Mouse (Mus musculus) heart, embryonic 16.5 days (tissue): ENCODE results near the gene Cib4. TPM values are rescaled to one million over a fixed set of nuclear protein-coding genes. Genes with fewer than 3 reads are reported as not detected.

Source experiments
- ATAC-seq: fragments of 200-750 bp; cut with Nextera tagmentation; replicated peaks from 2 replicates; pipeline ENCODE4 v1.8.0; 2017; ENCODE audit warnings: moderate number of reproducible peaks; ENCODE audit not compliant: insufficient read depth, low FRiP score; ENCODE audit errors: extremely low read depth
- H3K27ac ChIP-seq: fragments of 300-500 bp; sonication (generic); 2 replicates; pipeline ENCODE4 v1.5.1; 2014; ENCODE audit warnings: mild to moderate bottlenecking, low read length, control low read depth, moderate library complexity
- H3K27me3 ChIP-seq: fragments of 300-500 bp; sonication (generic); 2 replicates; pipeline ENCODE4 v1.6.1; 2014; ENCODE audit warnings: low read length, mixed read lengths; ENCODE audit not compliant: control insufficient read depth, insufficient read depth
- H3K36me3 ChIP-seq: fragments of 300-500 bp; sonication (generic); 2 replicates; pipeline ENCODE4 v1.6.1; 2014; ENCODE audit not compliant: control insufficient read depth, insufficient read depth
- H3K4me1 ChIP-seq: fragments of 300-500 bp; sonication (generic); 2 replicates; pipeline ENCODE4 v1.6.1; 2014; ENCODE audit warnings: low read length, mixed read lengths; ENCODE audit not compliant: control insufficient read depth, insufficient read depth
- H3K4me2 ChIP-seq: fragments of 300-500 bp; sonication (generic); 2 replicates; pipeline ENCODE4 v1.6.1; 2014; ENCODE audit warnings: low read depth, mild to moderate bottlenecking, control low read depth, low read length
- H3K4me3 ChIP-seq: fragments of 300-500 bp; sonication (generic); 2 replicates; pipeline ENCODE4 v1.5.1; 2014; ENCODE audit warnings: mild to moderate bottlenecking, control low read depth, low read length
- H3K9ac ChIP-seq: fragments of 300-500 bp; sonication (generic); 2 replicates; pipeline ENCODE4 v1.6.1; 2014; ENCODE audit warnings: low read length, control low read depth
- H3K9me3 ChIP-seq: fragments of 300-500 bp; sonication (generic); replicated peaks from 2 replicates; pipeline ENCODE4 v1.6.1; 2016; ENCODE audit warnings: low read length; ENCODE audit not compliant: control insufficient read depth
- WGBS: fragments of 180-500 bp; shearing (Covaris S2); extraction: QIAGEN DNeasy Blood & Tissue Kit; methylation state at CpG from one replicate; pipeline ENCODE4 v1.1.7; 2014; 5-methylcytosine and 5-hydroxymethylcytosine counted together
- polyA plus RNA-seq: library from polyadenylated mRNA; unstranded; fragments of >200 nt; fragmentation: Nextera tagmentation; extraction: Ambion mirVana; gene quantifications from 2 replicates; pipeline ENCODE4 v1.2.1, GENCODE M21; 2015

Cib4 gene
- polyA plus RNA-seq, 1 experiment from 2014 or later, result not detected

DNA sequence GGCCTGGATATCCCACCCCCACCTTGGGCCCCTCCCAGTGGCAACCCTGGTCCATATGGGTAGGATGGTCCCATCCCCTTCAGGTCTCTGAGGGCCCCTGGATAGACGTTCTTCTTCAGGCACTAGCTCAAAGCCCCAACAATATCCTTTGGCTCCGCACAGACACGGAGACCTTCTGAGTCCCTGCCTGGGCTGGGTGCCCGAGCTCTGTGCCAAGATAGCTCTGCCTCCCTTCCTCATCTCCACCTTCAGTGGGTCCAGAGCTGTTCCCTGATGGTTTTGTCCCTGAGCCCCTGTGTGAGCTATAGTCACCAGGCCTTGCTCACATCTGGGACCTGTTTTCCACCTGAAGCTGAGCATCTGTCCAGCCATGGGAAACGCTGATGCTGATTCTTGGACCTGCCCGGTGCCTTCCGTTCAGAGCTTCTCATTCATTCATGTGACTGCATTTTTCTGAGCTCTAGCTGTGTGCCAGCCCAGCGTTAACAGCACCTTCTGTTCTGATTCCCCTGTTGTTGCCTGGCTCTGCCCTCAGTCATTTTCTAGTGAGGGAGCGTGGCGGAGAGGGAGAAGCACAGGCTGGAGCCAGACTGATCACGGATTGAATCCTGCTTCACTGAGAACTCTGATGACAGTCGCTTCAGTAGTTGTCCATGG, 32.1 kb upstream of the Cib4 start:
- Histone ChIP-seq H3K27ac (peak overlapping the region; percentile 72), H3K4me2 (no peak overlapping the region), H3K9ac (no peak overlapping the region), H3K36me3 (no peaks in the 10 kb centered on the region), H3K9me3 (0 out of 2 replicates have a peak, but pooled peaks cover 3% of the 10 kb centered on the region), H3K27me3 (no peaks in the 10 kb centered on the region), H3K4me1 (peaks cover 35% of the 10 kb centered on the region), H3K4me3 (no peak overlapping the region)
- 51% methylated on average over 12 of the region's 12 CpGs for WGBS
- no peak for ATAC-seq

DNA sequence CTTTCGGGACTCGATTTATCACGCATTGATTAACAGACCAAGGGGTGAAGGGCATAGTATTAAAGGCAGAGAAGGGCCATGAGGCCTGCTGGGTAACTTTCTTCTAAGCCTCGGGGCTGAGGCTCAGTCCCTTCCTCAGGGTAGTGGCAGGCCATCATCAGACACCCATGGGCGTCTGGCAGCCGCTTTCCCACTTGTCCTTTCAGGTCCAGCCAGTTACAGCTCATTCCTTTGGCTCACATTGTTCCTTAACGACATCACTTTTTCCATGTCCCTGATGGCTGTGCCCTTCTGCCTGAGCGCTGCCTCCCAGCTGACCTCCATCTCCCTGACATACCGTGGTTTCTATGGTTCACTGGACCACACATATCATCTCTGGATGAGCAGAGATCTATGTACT, 31.6 kb upstream of the Cib4 start:
- ATAC-seq, result peak; percentile 43; the same call in 1 of the 2 replicates
- H3K4me2 ChIP-seq, result no peak overlapping the region
- H3K9me3 ChIP-seq, result 0 out of 2 replicates have a peak, but pooled peaks cover 3% of the 10 kb centered on the region
- no peaks in the 10 kb centered on the region for H3K36me3 ChIP-seq
- peaks cover 36% of the 10 kb centered on the region for H3K4me1 ChIP-seq
- H3K4me3 ChIP-seq, result no peak overlapping the region
- WGBS, result 32% methylated on average over 9 of the region's 9 CpGs
- peak overlapping the region; percentile 72 for H3K27ac ChIP-seq
- no peak overlapping the region for H3K9ac ChIP-seq
- H3K27me3 ChIP-seq, result no peaks in the 10 kb centered on the region

DNA sequence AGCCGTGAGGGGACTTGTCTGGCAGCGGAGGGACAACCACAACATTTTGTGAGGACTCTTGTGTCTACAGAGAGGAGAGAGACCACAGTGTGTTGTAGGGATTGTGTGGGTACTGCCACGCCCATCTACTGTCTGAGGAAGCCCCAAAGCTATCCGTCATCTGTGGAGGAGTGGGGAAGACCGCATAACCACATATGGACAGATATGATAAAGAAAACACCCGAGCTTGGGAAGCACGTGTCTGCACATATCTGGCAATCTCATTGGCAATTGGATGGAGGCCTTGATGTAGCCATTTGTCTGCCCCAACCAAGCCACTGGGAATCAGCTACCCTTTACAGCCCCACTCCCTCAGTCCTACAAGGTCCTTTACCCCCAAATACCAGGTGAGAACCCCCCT, 30.6 kb upstream of the Cib4 start:
- Histone ChIP-seq H3K4me1 (peaks cover 33% of the 10 kb centered on the region), H3K4me2 (no peak overlapping the region), H3K27ac (no peak overlapping the region), H3K9me3 (0 out of 2 replicates have a peak, but pooled peaks cover 3% of the 10 kb centered on the region), H3K9ac (no peak overlapping the region), H3K4me3 (no peak overlapping the region), H3K36me3 (no peaks in the 10 kb centered on the region), H3K27me3 (no peaks in the 10 kb centered on the region)
- WGBS, result 76% methylated on average over 7 of the region's 7 CpGs
- ATAC-seq, result no peak

DNA sequence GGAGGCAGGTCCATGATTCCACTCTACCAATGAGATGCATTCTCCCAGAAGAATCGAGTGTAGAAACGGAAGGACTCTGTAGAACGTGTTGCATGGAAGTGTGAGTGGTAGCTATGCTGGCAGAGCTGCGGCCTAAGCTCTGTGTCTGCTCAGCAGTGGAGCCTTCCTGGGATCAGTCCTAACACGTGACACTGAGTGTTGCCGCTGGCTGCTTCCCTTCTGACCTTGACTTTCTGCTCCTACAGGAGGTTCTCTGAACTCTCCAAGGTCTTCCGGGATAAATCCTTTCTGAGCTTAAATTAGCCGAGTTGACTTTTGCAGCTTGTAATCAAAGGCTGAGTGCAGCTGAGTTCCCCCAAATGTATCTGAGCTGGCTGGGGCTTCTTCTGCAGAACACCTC, 28.7 kb upstream of the Cib4 start:
- Histone ChIP-seq H3K9me3 (0 out of 2 replicates have a peak, but pooled peaks cover 3% of the 10 kb centered on the region), H3K27me3 (no peaks in the 10 kb centered on the region), H3K36me3 (no peaks in the 10 kb centered on the region), H3K4me3 (no peak overlapping the region), H3K9ac (no peak overlapping the region), H3K4me2 (no peak overlapping the region), H3K27ac (peak overlapping the region; percentile 68), H3K4me1 (peaks cover 32% of the 10 kb centered on the region)
- 63% methylated on average over 8 of the region's 8 CpGs for WGBS
- peak; percentile 38 for ATAC-seq

DNA sequence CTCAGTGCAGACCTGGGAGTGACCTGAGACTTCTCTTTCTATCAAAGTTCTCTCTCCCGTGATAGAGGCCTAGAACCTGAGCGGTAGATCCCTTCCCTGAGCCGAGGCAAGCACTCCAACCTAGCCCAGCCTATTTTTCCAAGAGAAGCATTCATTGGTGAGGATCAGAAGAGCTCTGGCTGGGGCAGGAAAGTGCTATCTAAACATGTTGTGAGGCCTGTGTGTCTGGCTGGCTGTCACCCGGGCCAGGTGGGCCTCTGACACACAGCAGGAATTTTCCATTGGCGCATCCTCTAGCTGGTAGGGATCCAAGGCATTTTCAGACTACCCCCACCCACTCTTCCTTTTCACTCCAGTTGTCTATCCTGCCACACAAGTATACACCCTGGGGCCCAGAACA, 26.2 kb upstream of the Cib4 start:
- no peaks in the 10 kb centered on the region for H3K36me3 ChIP-seq
- no peaks in the 10 kb centered on the region for H3K27me3 ChIP-seq
- H3K9ac ChIP-seq, result no peak overlapping the region
- WGBS, result 29% methylated on average over 5 of the region's 5 CpGs
- H3K4me1 ChIP-seq, result peaks cover 22% of the 10 kb centered on the region
- peak overlapping the region; percentile 64 for H3K27ac ChIP-seq
- H3K4me2 ChIP-seq, result no peak overlapping the region
- 0 out of 2 replicates have a peak, but pooled peaks cover 3% of the 10 kb centered on the region for H3K9me3 ChIP-seq
- no peak overlapping the region for H3K4me3 ChIP-seq
- ATAC-seq, result peak; percentile 47

DNA sequence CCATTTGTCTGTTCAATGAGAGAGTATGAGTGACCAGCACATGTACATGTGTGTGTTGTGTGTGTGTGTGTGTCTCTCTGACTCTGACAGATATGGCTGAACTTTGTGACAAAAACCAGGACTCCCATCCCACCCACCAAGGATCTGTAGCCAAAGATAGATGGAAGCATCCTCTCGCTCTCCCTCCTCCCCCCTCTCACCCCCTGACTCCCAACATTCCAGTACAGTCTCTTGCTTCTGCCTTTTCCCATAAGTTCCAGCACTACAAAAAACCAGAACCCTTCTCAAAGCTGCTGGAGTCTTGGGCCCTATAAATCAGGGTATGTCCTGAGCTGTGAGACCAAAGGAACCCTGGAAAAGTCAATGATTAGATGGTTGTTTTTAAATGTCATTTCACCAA, 22.8 kb upstream of the Cib4 start:
- Histone ChIP-seq H3K4me2 (no peak overlapping the region), H3K9me3 (no peaks in the 10 kb centered on the region), H3K27me3 (no peaks in the 10 kb centered on the region), H3K9ac (no peak overlapping the region), H3K36me3 (no peaks in the 10 kb centered on the region), H3K4me1 (peaks cover 17% of the 10 kb centered on the region; the same call in 1 of the 2 replicates), H3K4me3 (no peak overlapping the region), H3K27ac (no peak overlapping the region)
- ATAC-seq, result no peak
- 60% methylated on average over 1 of the region's 1 CpGs for WGBS

DNA sequence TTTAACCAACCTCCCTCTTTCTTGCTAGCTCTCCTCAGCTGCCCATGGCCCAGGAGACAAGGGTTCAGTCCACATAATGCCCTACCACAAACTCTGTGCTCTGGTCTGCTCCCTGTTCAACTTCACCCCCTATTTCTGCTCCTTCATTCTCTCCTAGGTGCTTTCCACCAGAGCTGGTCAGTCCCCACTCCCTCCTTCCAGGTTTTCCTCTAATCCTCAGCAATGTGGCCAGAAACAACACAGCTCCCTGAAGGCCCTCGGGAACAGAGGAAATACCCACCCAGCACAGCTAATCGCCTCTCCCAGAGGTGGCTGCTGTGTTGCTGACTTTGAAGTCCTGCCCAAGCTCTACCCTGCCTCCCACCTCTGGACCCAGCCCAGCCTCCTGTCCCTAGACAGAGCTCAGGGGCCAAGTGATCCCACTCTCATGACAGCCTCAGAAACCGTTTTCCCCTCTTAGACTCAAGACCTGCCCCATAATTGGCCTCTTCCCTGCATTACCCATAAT, 14.4 kb upstream of the Cib4 start:
- peaks cover 5% of the 10 kb centered on the region; the same call in 1 of the 2 replicates for H3K9me3 ChIP-seq
- WGBS, result 24% methylated on average over 3 of the region's 3 CpGs
- H3K4me1 ChIP-seq, result peaks cover 4% of the 10 kb centered on the region; the same call in 1 of the 2 replicates
- no peak overlapping the region for H3K9ac ChIP-seq
- H3K27ac ChIP-seq, result no peak overlapping the region
- H3K4me2 ChIP-seq, result no peak overlapping the region
- no peak overlapping the region for H3K4me3 ChIP-seq
- H3K27me3 ChIP-seq, result no peaks in the 10 kb centered on the region
- 0 out of 2 replicates have a peak, but pooled peaks have one; percentile 37 for ATAC-seq
- H3K36me3 ChIP-seq, result no peaks in the 10 kb centered on the region

DNA sequence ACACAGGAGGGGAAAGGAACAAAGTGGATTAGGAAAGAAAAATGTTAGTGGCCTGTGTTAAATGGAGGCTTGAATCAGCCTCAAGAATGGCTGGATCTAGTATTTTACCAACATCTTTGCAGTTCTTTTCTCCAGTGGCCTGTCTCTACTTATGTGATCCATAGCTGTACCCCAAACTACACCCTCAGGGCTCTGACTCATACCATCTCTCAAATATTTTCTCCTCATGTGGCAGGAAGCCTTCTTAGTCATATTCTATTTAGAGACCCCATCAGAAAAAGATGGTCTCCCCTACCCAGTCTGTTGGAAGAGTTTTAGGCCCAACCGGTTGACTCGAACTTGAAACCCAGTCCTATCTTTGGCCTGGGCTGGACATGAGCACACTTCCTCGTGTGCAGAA, 13.8 kb upstream of the Cib4 start:
- no peaks in the 10 kb centered on the region for H3K36me3 ChIP-seq
- peaks cover 9% of the 10 kb centered on the region for H3K4me1 ChIP-seq
- H3K4me2 ChIP-seq, result no peak overlapping the region
- no peaks in the 10 kb centered on the region for H3K27me3 ChIP-seq
- no peak for ATAC-seq
- no peak overlapping the region for H3K9ac ChIP-seq
- H3K27ac ChIP-seq, result no peak overlapping the region
- H3K9me3 ChIP-seq, result peaks cover 5% of the 10 kb centered on the region; the same call in 1 of the 2 replicates
- 84% methylated on average over 3 of the region's 3 CpGs for WGBS
- H3K4me3 ChIP-seq, result no peak overlapping the region

DNA sequence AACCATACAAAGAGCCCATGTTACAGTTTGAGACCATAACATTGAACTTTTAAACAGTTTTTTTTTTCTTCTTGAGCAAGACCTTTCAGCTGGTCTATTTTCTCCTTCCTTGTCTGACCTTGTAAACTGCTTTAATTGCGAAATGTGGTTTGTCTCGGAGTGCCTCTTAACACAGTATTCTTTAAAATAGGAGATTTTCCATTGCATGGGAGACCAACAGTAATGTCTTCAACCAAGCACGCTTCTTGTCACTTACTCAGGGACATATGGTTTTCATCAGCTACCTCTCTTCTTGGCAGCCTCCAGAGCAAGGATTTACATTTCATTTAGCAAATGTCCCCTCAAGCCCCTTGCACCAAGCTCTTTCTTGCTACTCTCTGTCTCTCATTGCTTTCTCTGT, 10.6 kb upstream of the Cib4 start:
- peaks cover 10% of the 10 kb centered on the region for H3K4me1 ChIP-seq
- H3K27ac ChIP-seq, result no peak overlapping the region
- no peaks in the 10 kb centered on the region for H3K36me3 ChIP-seq
- WGBS, result 65% methylated on average over 3 of the region's 3 CpGs
- H3K27me3 ChIP-seq, result no peaks in the 10 kb centered on the region
- peaks cover 2% of the 10 kb centered on the region; the same call in 1 of the 2 replicates for H3K9me3 ChIP-seq
- no peak overlapping the region for H3K4me2 ChIP-seq
- no peak for ATAC-seq
- no peak overlapping the region for H3K9ac ChIP-seq
- no peak overlapping the region for H3K4me3 ChIP-seq
